Mouse (Mus musculus) erythroblast, embryonic 14.5 days (primary cell): ENCODE data around the gene A930009A15Rik.

ENCODE experiments used
- GATA1 ChIP-seq: IDR thresholded peaks from 2 replicates; pipeline ENCODE4 v1.6.1; 2012; ENCODE audit warnings: low read length, inconsistent platforms, mixed read lengths
- TAL1 ChIP-seq: IDR thresholded peaks from 3 replicates; pipeline ENCODE4 v1.6.1; 2012; ENCODE audit warnings: low read length, inconsistent platforms, mixed read lengths

GRCm38 (mm10) chr10:115581971-115582370 lies 12.2 kb downstream of the A930009A15Rik start:
- no peak for TF ChIP-seq GATA1
- no peak for TF ChIP-seq TAL1
